Mouse (Mus musculus) intestine, embryonic 15.5 days (tissue): Measurements from ENCODE around the gene Lemd2. TPM values are rescaled to one million over a fixed set of nuclear protein-coding genes. Genes with fewer than 3 reads are reported as not detected.
"Not testable (repeated sequence)": the region's sequence is repeated elsewhere in the genome, so short reads cannot be mapped to it uniquely, and the experiment has no call there.

Experiments used
- ATAC-seq: fragments of 200-750 bp; cut with Nextera tagmentation; 2 replicates; pipeline ENCODE4 v1.8.0; 2017; ENCODE audit warnings: moderate TSS enrichment, moderate library complexity
- H3K27ac ChIP-seq: fragments of 300-500 bp; sonication (generic); 2 replicates; pipeline ENCODE4 v1.5.1; 2015; ENCODE audit warnings: mild to moderate bottlenecking, inconsistent platforms
- H3K27me3 ChIP-seq: fragments of 300-500 bp; sonication (generic); replicated peaks from 2 replicates; pipeline ENCODE4 v1.6.1; 2015; ENCODE audit warnings: inconsistent platforms
- H3K36me3 ChIP-seq: fragments of 300-500 bp; sonication (generic); 2 replicates; pipeline ENCODE4 v1.6.1; 2015; ENCODE audit warnings: inconsistent platforms
- H3K4me1 ChIP-seq: fragments of 300-500 bp; sonication (generic); replicated peaks from 2 replicates; pipeline ENCODE4 v1.6.1; 2015; ENCODE audit warnings: inconsistent platforms
- H3K4me2 ChIP-seq: fragments of 300-500 bp; sonication (generic); replicated peaks from 2 replicates; pipeline ENCODE4 v1.6.1; 2015; ENCODE audit warnings: mild to moderate bottlenecking, inconsistent platforms
- H3K4me3 ChIP-seq: fragments of 300-500 bp; sonication (generic); replicated peaks from 2 replicates; pipeline ENCODE4 v1.5.1; 2015; ENCODE audit warnings: inconsistent platforms
- H3K9ac ChIP-seq: fragments of 300-500 bp; sonication (generic); 2 replicates; pipeline ENCODE4 v1.6.1; 2015; ENCODE audit warnings: inconsistent platforms
- H3K9me3 ChIP-seq: fragments of 300-500 bp; sonication (generic); 2 replicates; pipeline ENCODE4 v1.6.1; 2016; ENCODE audit warnings: inconsistent platforms
- whole genome bisulfite sequencing: fragments of 180-500 bp; shearing (Covaris S2); methylation state at CpG from one replicate; pipeline ENCODE4 v1.1.7; 2015; 5-methylcytosine and 5-hydroxymethylcytosine counted together
- polyA plus RNA-seq: library from polyadenylated mRNA; unstranded; fragments of >200 nt; fragmentation: Nextera tagmentation; extraction: Ambion mirVana; gene quantifications from 2 replicates; pipeline ENCODE4 v1.2.1, GENCODE M21; 2015

Lemd2 gene
- polyA plus RNA-seq, 1 experiment from 2014 or later = 10.9 TPM

- Histone ChIP-seq H3K36me3 (no peaks in the 10 kb centered on the region), H3K27ac (no peak overlapping the region), H3K27me3 (no peaks in the 10 kb centered on the region), H3K4me3 (no peak overlapping the region), H3K9ac (no peak overlapping the region), H3K4me2 (no peak overlapping the region), H3K9me3 (no peaks in the 10 kb centered on the region), H3K4me1 (peaks cover 9% of the 10 kb centered on the region)
- ATAC-seq = no peak
- 80% methylated on average over 8 of the region's 8 CpGs for WGBS
Measured at GRCm38 (mm10) chr17:27237731-27238130, 33.5 kb upstream of the Lemd2 start.

GRCm38 (mm10) chr17:27233298-27233697 lies 29.0 kb upstream of the Lemd2 start:
- no peaks in the 10 kb centered on the region for H3K4me1 ChIP-seq
- no peaks in the 10 kb centered on the region for H3K9me3 ChIP-seq
- no peak overlapping the region for H3K9ac ChIP-seq
- no peak overlapping the region for H3K4me2 ChIP-seq
- 84% methylated on average over 7 of the region's 7 CpGs for WGBS
- no peaks in the 10 kb centered on the region for H3K36me3 ChIP-seq
- H3K27me3 ChIP-seq = no peaks in the 10 kb centered on the region
- ATAC-seq = no peak
- no peak overlapping the region for H3K4me3 ChIP-seq
- no peak overlapping the region for H3K27ac ChIP-seq

- 77% methylated on average over 3 of the region's 3 CpGs for WGBS
- ATAC-seq = no peak
- Histone ChIP-seq H3K36me3 (no peaks in the 10 kb centered on the region), H3K9ac (no peak overlapping the region), H3K4me1 (no peaks in the 10 kb centered on the region), H3K27me3 (0 out of 2 replicates have a peak, but pooled peaks cover under 1% of the 10 kb centered on the region), H3K4me3 (no peak overlapping the region), H3K9me3 (no peaks in the 10 kb centered on the region), H3K27ac (no peak overlapping the region), H3K4me2 (no peak overlapping the region)
Measured at GRCm38 (mm10) chr17:27232176-27232575, 27.9 kb upstream of the Lemd2 start.

- not testable (repeated sequence) for H3K4me2 ChIP-seq, H3K9me3 ChIP-seq, H3K9ac ChIP-seq, H3K36me3 ChIP-seq, H3K4me3 ChIP-seq, ATAC-seq, H3K4me1 ChIP-seq, H3K27ac ChIP-seq, H3K27me3 ChIP-seq
- WGBS = 90% methylated on average over 4 of the region's 4 CpGs
Measured at GRCm38 (mm10) chr17:27231586-27231985, 27.3 kb upstream of the Lemd2 start.

GRCm38 (mm10) chr17:27231146-27231503 lies 26.9 kb upstream of the Lemd2 start:
- Histone ChIP-seq H3K27me3 (0 out of 2 replicates have a peak, but pooled peaks cover 2% of the 10 kb centered on the region), H3K9me3 (no peaks in the 10 kb centered on the region), H3K36me3 (no peaks in the 10 kb centered on the region), H3K4me3 (no peak overlapping the region), H3K4me2 (no peak overlapping the region), H3K9ac (no peak overlapping the region), H3K4me1 (no peaks in the 10 kb centered on the region), H3K27ac (no peak overlapping the region)
- ATAC-seq = no peak
- WGBS = 68% methylated on average over 6 of the region's 6 CpGs

GRCm38 (mm10) chr17:27230455-27231145 lies 26.3 kb upstream of the Lemd2 start:
- no peak overlapping the region for H3K9ac ChIP-seq
- H3K4me3 ChIP-seq = no peak overlapping the region
- no peaks in the 10 kb centered on the region for H3K4me1 ChIP-seq
- no peak overlapping the region for H3K4me2 ChIP-seq
- no peaks in the 10 kb centered on the region for H3K36me3 ChIP-seq
- H3K27me3 ChIP-seq = 0 out of 2 replicates have a peak, but pooled peaks cover 2% of the 10 kb centered on the region
- 56% methylated on average over 8 of the region's 8 CpGs for WGBS
- ATAC-seq = no peak
- H3K27ac ChIP-seq = no peak overlapping the region
- no peaks in the 10 kb centered on the region for H3K9me3 ChIP-seq

GRCm38 (mm10) chr17:27229710-27230454 lies 25.6 kb upstream of the Lemd2 start:
- 0 out of 2 replicates have a peak, but pooled peaks cover 2% of the 10 kb centered on the region for H3K27me3 ChIP-seq
- no peak overlapping the region for H3K4me2 ChIP-seq
- H3K36me3 ChIP-seq = no peaks in the 10 kb centered on the region
- ATAC-seq = no peak
- no peak overlapping the region for H3K27ac ChIP-seq
- H3K9ac ChIP-seq = no peak overlapping the region
- no peak overlapping the region for H3K4me3 ChIP-seq
- 34% methylated on average over 14 of the region's 14 CpGs for WGBS
- H3K9me3 ChIP-seq = no peaks in the 10 kb centered on the region
- H3K4me1 ChIP-seq = no peaks in the 10 kb centered on the region

- H3K9me3 ChIP-seq = no peaks in the 10 kb centered on the region
- H3K4me1 ChIP-seq = no peaks in the 10 kb centered on the region
- H3K27ac ChIP-seq = no peak overlapping the region
- 18% methylated on average over 11 of the region's 11 CpGs for WGBS
- no peaks in the 10 kb centered on the region for H3K36me3 ChIP-seq
- no peak for ATAC-seq
- H3K9ac ChIP-seq = no peak overlapping the region
- H3K4me3 ChIP-seq = no peak overlapping the region
- no peak overlapping the region for H3K4me2 ChIP-seq
- H3K27me3 ChIP-seq = 0 out of 2 replicates have a peak, but pooled peaks cover 2% of the 10 kb centered on the region
Measured at GRCm38 (mm10) chr17:27228216-27228915, 24.1 kb upstream of the Lemd2 start.

- H3K36me3 ChIP-seq = no peaks in the 10 kb centered on the region
- H3K27me3 ChIP-seq = 0 out of 2 replicates have a peak, but pooled peaks cover 2% of the 10 kb centered on the region
- H3K27ac ChIP-seq = no peak overlapping the region
- no peak overlapping the region for H3K4me3 ChIP-seq
- H3K9ac ChIP-seq = no peak overlapping the region
- H3K4me2 ChIP-seq = no peak overlapping the region
- no peaks in the 10 kb centered on the region for H3K9me3 ChIP-seq
- no peaks in the 10 kb centered on the region for H3K4me1 ChIP-seq
- ATAC-seq = no peak
- WGBS = 71% methylated on average over 7 of the region's 7 CpGs
Measured at GRCm38 (mm10) chr17:27227258-27227657, 23.0 kb upstream of the Lemd2 start.

- no peaks in the 10 kb centered on the region for H3K4me1 ChIP-seq
Measured at GRCm38 (mm10) chr17:27226701-27227100, 22.4 kb upstream of the Lemd2 start.

GRCm38 (mm10) chr17:27225801-27226200 lies 21.5 kb upstream of the Lemd2 start:
- no peak overlapping the region for H3K27ac ChIP-seq
- H3K27me3 ChIP-seq = 0 out of 2 replicates have a peak, but pooled peaks cover 2% of the 10 kb centered on the region
- H3K36me3 ChIP-seq = no peaks in the 10 kb centered on the region
- 73% methylated on average over 10 of the region's 10 CpGs for WGBS
- H3K9ac ChIP-seq = no peak overlapping the region
- ATAC-seq = no peak
- no peak overlapping the region for H3K4me3 ChIP-seq
- H3K4me1 ChIP-seq = no peaks in the 10 kb centered on the region
- H3K9me3 ChIP-seq = no peaks in the 10 kb centered on the region
- H3K4me2 ChIP-seq = no peak overlapping the region

More at GRCm38 (mm10) chr17:27226701-27227100, 22.4 kb upstream of the Lemd2 start:
- Histone ChIP-seq H3K27me3 (0 out of 2 replicates have a peak, but pooled peaks cover 2% of the 10 kb centered on the region), H3K9ac (no peak overlapping the region), H3K4me3 (no peak overlapping the region), H3K4me2 (no peak overlapping the region), H3K27ac (no peak overlapping the region), H3K9me3 (no peaks in the 10 kb centered on the region), H3K36me3 (no peaks in the 10 kb centered on the region)
- ATAC-seq = no peak
- 49% methylated on average over 3 of the region's 3 CpGs for WGBS

GRCm38 (mm10) chr17:27223821-27224220 lies 19.6 kb upstream of the Lemd2 start:
- no peak overlapping the region for H3K9ac ChIP-seq
- H3K4me1 ChIP-seq = no peaks in the 10 kb centered on the region; the same call in 1 of the 2 replicates

More at GRCm38 (mm10) chr17:27223821-27224220, 19.6 kb upstream of the Lemd2 start:
- Histone ChIP-seq H3K27ac (no peak overlapping the region), H3K4me3 (no peak overlapping the region), H3K9me3 (no peaks in the 10 kb centered on the region), H3K27me3 (0 out of 2 replicates have a peak, but pooled peaks cover 2% of the 10 kb centered on the region), H3K4me2 (no peak overlapping the region), H3K36me3 (no peaks in the 10 kb centered on the region)
- no peak for ATAC-seq
- WGBS = 84% methylated on average over 6 of the region's 6 CpGs
